Comparison of ENCODE assay signal across 24 mouse cellular contexts in the genomic region with DNA sequence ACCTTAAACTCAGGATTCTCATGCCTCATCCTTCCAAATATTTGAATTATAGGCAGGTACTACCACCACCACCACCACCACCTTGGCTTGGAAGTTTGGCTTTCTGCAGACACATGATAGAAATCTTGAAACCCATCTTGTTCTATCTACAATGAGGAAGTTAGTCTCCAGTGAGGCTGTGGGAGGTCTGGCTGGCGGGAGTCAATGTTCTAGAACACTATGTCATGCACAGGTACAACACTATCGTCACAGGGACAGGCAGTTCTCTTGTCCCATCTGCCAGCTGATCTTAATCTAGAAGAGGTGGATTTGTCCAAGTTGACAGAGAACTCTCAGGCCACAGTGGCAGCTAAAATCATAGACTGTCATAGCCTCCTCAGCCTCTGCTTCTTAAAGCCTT. TPM values are rescaled to one million over a fixed set of nuclear protein-coding genes. Genes with fewer than 3 reads are reported as not detected.
"Had no signal": no experiment of that assay in that cellular context is flagged by ENCODE, and none has a peak within 500 bp of the region (broad histone marks: within the 10 kb centered on the region; RNA-seq: fewer than 3 reads in every experiment).

No protein-coding gene starts in this region.

- H3K36me3 ChIP-seq: lung, embryonic 15.5 days; midbrain, embryonic 13.5 days; midbrain, embryonic 15.5 days; neural tube, embryonic 12.5 days had no signal

- H3K9ac ChIP-seq: liver, embryonic 14.5 days; lung, embryonic 15.5 days; midbrain, embryonic 13.5 days; midbrain, embryonic 15.5 days; neural tube, embryonic 12.5 days had no signal

- ATAC-seq: lung, postnatal 0 days; midbrain, embryonic 13.5 days; midbrain, embryonic 15.5 days had no signal

- H3K9me3 ChIP-seq: lung, embryonic 15.5 days; midbrain, embryonic 13.5 days; midbrain, embryonic 15.5 days; neural tube, embryonic 12.5 days had no signal

- H3K4me1 ChIP-seq: lung, embryonic 15.5 days; midbrain, embryonic 13.5 days; midbrain, embryonic 15.5 days; neural tube, embryonic 12.5 days had no signal

- H3K4me3 ChIP-seq: lung, embryonic 15.5 days; megakaryocyte, embryonic 14.5 days; midbrain, embryonic 13.5 days; midbrain, embryonic 15.5 days; neural tube, embryonic 12.5 days had no signal

- H3K4me2 ChIP-seq: lung, embryonic 15.5 days; midbrain, embryonic 11.5 days; midbrain, embryonic 13.5 days; midbrain, embryonic 15.5 days; neural tube, embryonic 12.5 days had no signal

- DNase-seq: lung, adult 2 months; lung, postnatal 14 days; right cerebral cortex, postnatal 14 days; thymus, adult 18-20 months; thymus, postnatal 14 days; thymus, postnatal 36 days had no signal

- H3K27ac ChIP-seq: liver, embryonic 14.5 days; lung, embryonic 15.5 days; macrophage; midbrain, embryonic 13.5 days; midbrain, embryonic 15.5 days; neural tube, embryonic 12.5 days had no signal

- H3K27me3 ChIP-seq: lung, embryonic 15.5 days; midbrain, embryonic 13.5 days; midbrain, embryonic 15.5 days; neural tube, embryonic 12.5 days had no signal

RNA-seq across cellular contexts. Expression of gene Trim69, which starts 27.9 kb away (rescaled TPM):
- total RNA-seq: midbrain, postnatal 0 days; monocyte, adult 5-6 weeks; neutrophil, adult 5-6 weeks had no signal
- polyA plus RNA-seq: lung, embryonic 15.5 days; lung, postnatal 0 days; midbrain, embryonic 11.5 days; midbrain, embryonic 13.5 days; midbrain, embryonic 15.5 days; midbrain, postnatal 0 days; neural tube, embryonic 12.5 days; neural tube, embryonic 14.5 days; spleen, adult 2 months had no signal

RNA-seq across cellular contexts. Expression of gene Patl2, which starts 53.4 kb away (rescaled TPM):
- total RNA-seq: monocyte, adult 5-6 weeks; neutrophil, adult 5-6 weeks had no signal
- polyA plus RNA-seq: lung, adult 2 months; lung, embryonic 15.5 days; lung, postnatal 0 days; midbrain, embryonic 11.5 days; midbrain, embryonic 13.5 days; midbrain, embryonic 15.5 days; neural tube, embryonic 12.5 days; stomach, embryonic 14.5 days; stomach, embryonic 16.5 days had no signal

RNA-seq across cellular contexts. Expression of gene Terb2, which starts 53.5 kb away (rescaled TPM):
- total RNA-seq: midbrain, postnatal 0 days; neutrophil, adult 5-6 weeks had no signal
- polyA plus RNA-seq: liver, embryonic 14.5 days; liver, embryonic 16.5 days; lung, adult 2 months; lung, embryonic 15.5 days; lung, postnatal 0 days; macrophage; midbrain, embryonic 11.5 days; midbrain, embryonic 13.5 days; midbrain, embryonic 15.5 days; midbrain, postnatal 0 days; neural tube, embryonic 12.5 days; neural tube, embryonic 14.5 days; spleen, adult 2 months; stomach, embryonic 14.5 days; stomach, embryonic 16.5 days; thymus, postnatal 0 days had no signal
